Mouse (Mus musculus): Measurements from ENCODE around the gene Odf2l. TPM values are rescaled to one million over a fixed set of nuclear protein-coding genes. Genes with fewer than 3 reads are reported as not detected.

The Odf2l gene
- polyA plus RNA-seq, 1 experiment: 0.21 TPM

DNA sequence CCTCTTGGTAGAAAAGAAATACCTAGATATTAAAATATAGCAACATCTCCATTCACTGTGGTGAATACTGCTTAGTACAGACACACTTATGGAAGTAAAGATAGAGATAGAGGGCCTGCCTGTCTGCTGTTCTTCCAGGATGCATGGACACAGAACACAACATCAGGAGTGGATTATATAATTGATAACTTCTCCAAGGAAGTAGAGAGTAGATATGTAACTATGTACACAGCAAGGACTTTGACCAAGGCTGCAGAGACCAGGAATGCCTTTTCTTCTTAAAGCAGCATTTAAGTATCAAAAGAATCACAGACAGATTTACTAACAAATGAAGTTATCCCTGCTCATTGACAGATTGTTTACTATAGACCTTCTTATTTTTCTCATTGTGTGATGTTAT lies 66.3 kb downstream of the Odf2l start:
- TF ChIP-seq GATA1 (IDR thresholded peaks at IDR 0.05; ENCODE audit: low read length): no peak
- no peak for TF ChIP-seq TAL1 (IDR thresholded peaks at IDR 0.05; ENCODE audit: low read length)
- no peaks in the 10 kb centered on the region for H3K4me1 ChIP-seq (ENCODE audit: control insufficient read depth)
- H3K9me3 ChIP-seq (ENCODE audit: control insufficient read depth, low read length): no peaks in the 10 kb centered on the region
- H3K27me3 ChIP-seq (ENCODE audit: control insufficient read depth): no peaks in the 10 kb centered on the region
- H3K4me3 ChIP-seq (replicated peaks): no peak overlapping the region
- no peaks in the 10 kb centered on the region for H3K36me3 ChIP-seq (ENCODE audit: control insufficient read depth)

GRCm38 (mm10) chr3:145191972-145192371 lies 73.6 kb downstream of the Odf2l start:
- no peaks in the 10 kb centered on the region for H3K9me3 ChIP-seq (ENCODE audit: control insufficient read depth, low read length)
- no peaks in the 10 kb centered on the region for H3K36me3 ChIP-seq (ENCODE audit: control insufficient read depth)
- no peak overlapping the region for H3K4me3 ChIP-seq (replicated peaks)
- no peaks in the 10 kb centered on the region for H3K27me3 ChIP-seq (ENCODE audit: control insufficient read depth)
- TF ChIP-seq GATA1 (IDR thresholded peaks at IDR 0.05; ENCODE audit: low read length): no peak
- TF ChIP-seq TAL1 (IDR thresholded peaks at IDR 0.05; ENCODE audit: low read length): no peak
- no peaks in the 10 kb centered on the region for H3K4me1 ChIP-seq (ENCODE audit: control insufficient read depth)

DNA sequence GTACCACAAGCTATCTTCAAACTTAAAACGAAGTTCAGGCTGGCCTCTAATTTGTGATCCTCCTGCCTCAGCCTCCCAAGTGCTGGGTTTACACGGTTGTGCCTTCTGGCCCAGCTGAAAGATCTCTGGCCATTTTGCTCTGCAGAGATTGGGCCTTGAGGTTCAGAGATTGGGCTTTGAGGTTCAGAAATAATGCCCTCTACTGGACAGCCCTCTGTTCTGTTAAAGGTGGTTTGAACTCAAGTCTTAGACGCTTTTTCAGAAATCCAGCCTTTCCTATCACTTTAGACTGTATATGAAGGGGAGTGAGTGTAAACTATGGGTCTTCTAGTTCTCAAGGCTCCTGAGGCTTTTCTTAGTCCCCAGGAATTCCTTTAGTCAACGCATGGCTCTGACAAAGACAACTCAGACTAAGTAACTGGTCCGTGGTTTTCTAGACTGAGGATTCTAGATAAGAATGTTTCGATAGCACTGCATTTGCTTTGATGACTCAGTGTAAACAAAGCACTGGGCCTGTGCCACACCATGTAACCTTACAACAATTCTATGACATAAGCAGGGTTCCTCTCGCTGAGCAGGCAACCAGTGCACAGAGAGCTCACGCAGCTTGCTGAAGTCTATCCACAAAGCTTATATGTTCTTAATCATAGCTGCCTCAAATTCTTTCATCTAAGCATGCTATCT lies 77.0 kb downstream of the Odf2l start:
- Histone ChIP-seq H3K27me3 (ENCODE audit: control insufficient read depth) (no peaks in the 10 kb centered on the region), H3K4me1 (ENCODE audit: control insufficient read depth) (no peaks in the 10 kb centered on the region), H3K9me3 (ENCODE audit: control insufficient read depth, low read length) (no peaks in the 10 kb centered on the region), H3K36me3 (ENCODE audit: control insufficient read depth) (no peaks in the 10 kb centered on the region), H3K4me3 (replicated peaks) (no peak overlapping the region)
- TF ChIP-seq TAL1 (IDR thresholded peaks at IDR 0.05; ENCODE audit: low read length) (no peak), GATA1 (IDR thresholded peaks at IDR 0.05; ENCODE audit: low read length) (no peak)

DNA sequence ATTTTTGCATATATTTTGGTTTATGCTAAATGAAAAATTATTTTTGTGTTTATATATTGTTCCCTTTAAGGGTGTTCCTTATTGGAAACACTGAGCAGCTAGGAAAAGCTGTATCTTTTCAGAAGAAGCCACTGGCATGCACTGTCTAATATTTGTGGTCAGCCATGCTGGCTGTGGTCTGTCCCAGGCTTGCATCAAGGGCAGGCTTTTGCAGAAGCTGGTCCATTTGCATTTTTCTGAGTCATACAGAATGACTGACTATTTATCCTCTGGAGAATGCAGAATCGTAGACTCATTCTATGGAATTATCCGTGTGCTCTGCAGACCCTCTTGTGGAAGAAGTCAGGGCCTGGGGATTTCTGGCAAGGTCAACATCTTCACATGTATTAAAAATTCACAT lies 79.7 kb downstream of the Odf2l start:
- TF ChIP-seq GATA1 (IDR thresholded peaks at IDR 0.05; ENCODE audit: low read length): no peak
- no peak for TF ChIP-seq TAL1 (IDR thresholded peaks at IDR 0.05; ENCODE audit: low read length)
- Histone ChIP-seq H3K27me3 (ENCODE audit: control insufficient read depth) (no peaks in the 10 kb centered on the region), H3K9me3 (ENCODE audit: control insufficient read depth, low read length) (no peaks in the 10 kb centered on the region), H3K4me1 (ENCODE audit: control insufficient read depth) (no peaks in the 10 kb centered on the region), H3K4me3 (replicated peaks) (no peak overlapping the region), H3K36me3 (ENCODE audit: control insufficient read depth) (no peaks in the 10 kb centered on the region)

Other genes with a start within 250 kb of the Odf2l start
- gene Clca4b, start 186.1 kb upstream of the Odf2l start, polyA plus RNA-seq (2012): not detected in 2 replicates
- not detected in 2 replicates for gene Clca4a, start 143.5 kb upstream of the Odf2l start, polyA plus RNA-seq (2012)
- gene Clca1, start 85.8 kb upstream of the Odf2l start, polyA plus RNA-seq (2012): not detected in 2 replicates
- not detected in 2 replicates for gene Clca2, start 19.1 kb upstream of the Odf2l start, polyA plus RNA-seq (2012)
- not detected in 2 replicates for gene Col24a1, start 173.9 kb downstream of the Odf2l start, polyA plus RNA-seq (2012)

Data from erythroblast, embryonic 14.5 days (primary cell).